Mouse (Mus musculus): ENCODE data around the gene Ier5l. TPM values are rescaled to one million over a fixed set of nuclear protein-coding genes. Genes with fewer than 3 reads are reported as not detected.

Ier5l gene
- 1.1 and 1.2 TPM in 2 replicates for polyA plus RNA-seq (2015; fragmentation: Nextera tagmentation; extraction: Ambion mirVana)

DNA sequence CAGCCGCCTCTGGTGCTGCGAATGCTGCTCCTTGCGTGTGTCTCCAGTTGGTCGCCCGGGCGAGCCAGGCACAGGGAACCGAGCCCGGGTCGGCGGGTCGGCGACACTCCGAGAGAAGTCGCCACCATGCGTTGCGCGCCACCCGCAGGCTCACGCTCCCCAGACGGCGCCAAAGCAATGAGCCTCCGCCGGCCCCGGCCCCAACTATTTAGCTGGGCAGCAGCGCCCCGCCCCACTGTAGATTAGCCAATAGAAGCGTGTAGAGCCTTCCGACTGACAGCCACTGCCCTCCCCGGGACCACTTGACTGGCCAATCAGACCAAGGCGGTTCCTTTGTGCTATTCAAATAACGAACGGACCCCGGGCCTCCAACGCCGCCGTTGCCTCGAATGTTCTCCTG is at the start of gene Ier5l:
Gene Ier5l, minus strand, starts transcription at position 181 of the 400 bp plus-strand sequence.

Other genes starting within 250 kb of the Ier5l start
- gene Lrrc8a, start 236.5 kb downstream of the Ier5l start, polyA plus RNA-seq (2015; fragmentation: Nextera tagmentation; extraction: Ambion mirVana) = 27.9 and 29.2 TPM in 2 replicates
- gene Gm28035, start 233.7 kb downstream of the Ier5l start, polyA plus RNA-seq (2015; fragmentation: Nextera tagmentation; extraction: Ambion mirVana) = 0.06 and 0.07 TPM in 2 replicates
- gene Phyhd1, start 208.0 kb downstream of the Ier5l start, polyA plus RNA-seq (2015; fragmentation: Nextera tagmentation; extraction: Ambion mirVana) = 7.8 and 8.7 TPM in 2 replicates
- not detected in 2 replicates for gene Gm28038, start 193.2 kb downstream of the Ier5l start, polyA plus RNA-seq (2015; fragmentation: Nextera tagmentation; extraction: Ambion mirVana)
- 22.8 and 24.4 TPM in 2 replicates for gene Dolk, start 187.9 kb downstream of the Ier5l start, polyA plus RNA-seq (2015; fragmentation: Nextera tagmentation; extraction: Ambion mirVana)
- gene Nup188, start 187.8 kb downstream of the Ier5l start, polyA plus RNA-seq (2015; fragmentation: Nextera tagmentation; extraction: Ambion mirVana) = 12.3 TPM in 2 replicates
- 77.9 and 87.5 TPM in 2 replicates for gene Sh3glb2, start 114.9 kb downstream of the Ier5l start, polyA plus RNA-seq (2015; fragmentation: Nextera tagmentation; extraction: Ambion mirVana)
- gene Miga2, start 110.0 kb downstream of the Ier5l start, polyA plus RNA-seq (2015; fragmentation: Nextera tagmentation; extraction: Ambion mirVana) = 13.9 and 15.1 TPM in 2 replicates
- gene Dolpp1, start 82.0 kb downstream of the Ier5l start, polyA plus RNA-seq (2015; fragmentation: Nextera tagmentation; extraction: Ambion mirVana) = 12.4 and 13.6 TPM in 2 replicates
- gene Crat, start 58.4 kb downstream of the Ier5l start, polyA plus RNA-seq (2015; fragmentation: Nextera tagmentation; extraction: Ambion mirVana) = 21.3 and 24.3 TPM in 2 replicates
- 80.9 and 81.6 TPM in 2 replicates for gene Ptpa, start 58.2 kb downstream of the Ier5l start, polyA plus RNA-seq (2015; fragmentation: Nextera tagmentation; extraction: Ambion mirVana)
- 0.84 and 1.3 TPM in 2 replicates for gene Cstad, start 120.8 kb upstream of the Ier5l start, polyA plus RNA-seq (2015; fragmentation: Nextera tagmentation; extraction: Ambion mirVana)

Measured in urinary bladder, postnatal 0 days (tissue).